Mouse (Mus musculus): ENCODE data around the gene Olfr279. TPM values are rescaled to one million over a fixed set of nuclear protein-coding genes. Genes with fewer than 3 reads are reported as not detected.
A peak's percentile ranks its signal among the peaks of the same experiment; 100 is the strongest.

Olfr279 gene
- total RNA-seq, 2 experiments from 2014 or later: not detected

DNA sequence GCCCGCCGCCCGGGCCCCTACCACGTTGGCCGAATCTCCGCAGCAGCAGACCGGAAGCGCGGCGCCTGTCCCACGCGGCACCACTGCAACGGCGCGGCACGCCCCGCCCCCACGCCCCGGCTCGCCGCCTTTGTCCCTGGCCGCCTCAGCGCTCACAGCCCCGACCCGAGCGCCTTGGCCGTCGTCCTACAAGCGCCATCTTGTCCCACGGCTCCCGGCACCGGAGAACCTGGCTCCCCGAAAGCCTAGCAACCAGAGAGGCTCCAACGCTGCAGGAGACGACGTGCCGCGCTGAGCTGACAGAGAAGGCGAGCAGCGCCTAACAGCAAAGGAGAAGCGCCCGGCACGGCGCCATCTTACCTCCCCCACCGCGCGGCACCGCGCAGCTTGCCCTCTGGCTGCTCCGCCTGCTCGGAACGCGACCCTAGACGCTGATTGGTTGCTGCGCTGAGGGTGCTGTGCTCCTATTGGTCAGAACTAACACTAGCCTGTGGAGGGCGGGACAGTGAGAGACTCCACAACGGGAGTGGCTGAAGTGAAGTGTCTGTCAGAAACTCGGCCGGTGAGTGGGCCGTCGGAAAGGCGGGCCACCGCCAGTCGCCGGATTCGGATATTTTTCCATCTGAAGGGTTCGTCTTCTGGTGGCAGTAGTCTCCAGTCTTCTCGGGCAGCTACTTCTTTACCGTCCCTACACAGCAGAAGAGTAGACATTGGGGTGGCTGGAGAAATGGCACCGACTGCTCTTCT is 41.9 kb downstream of the Olfr279 start, which contains the start of gene Kansl2:
TSS of gene Kansl2 (minus strand) at position 384 of the 747 bp plus-strand sequence.
- intact Hi-C loops (cut with DNase I): loop anchor here (5.0 kb wide), 1 partner anchor 33 kb away; no protein-coding TSS in a partner anchor
- no peak for TF ChIP-seq CTCF (IDR thresholded peaks at IDR 0.05)
- H3K4me3 ChIP-seq: peak within 1 kb of the TSS; percentile 91
- peak; percentile 97 to 98 for DNase-seq (ENCODE audit: extremely low spot score in 1 of 2, low spot score in 2 of 2)
- H3K27ac ChIP-seq: peak within 1 kb of the TSS; percentile 99

GRCm38 (mm10) chr15:98535921-98536320 is 43.7 kb downstream of the Olfr279 start:
- TF ChIP-seq CTCF (IDR thresholded peaks at IDR 0.05): no peak
- intact Hi-C loops (cut with DNase I): no loop called here
- DNase-seq (ENCODE audit: extremely low spot score in 1 of 2, low spot score in 2 of 2): no peak
- Histone ChIP-seq H3K4me3 (no peak overlapping the region), H3K27ac (no peak overlapping the region)

GRCm38 (mm10) chr15:98536828-98537510 is 44.8 kb downstream of the Olfr279 start:
- intact Hi-C loops (cut with DNase I): no loop called here
- TF ChIP-seq CTCF (IDR thresholded peaks at IDR 0.05): no peak
- no peak for DNase-seq (ENCODE audit: extremely low spot score in 1 of 2, low spot score in 2 of 2)
- Histone ChIP-seq H3K4me3 (no peak overlapping the region), H3K27ac (no peak overlapping the region)

DNA sequence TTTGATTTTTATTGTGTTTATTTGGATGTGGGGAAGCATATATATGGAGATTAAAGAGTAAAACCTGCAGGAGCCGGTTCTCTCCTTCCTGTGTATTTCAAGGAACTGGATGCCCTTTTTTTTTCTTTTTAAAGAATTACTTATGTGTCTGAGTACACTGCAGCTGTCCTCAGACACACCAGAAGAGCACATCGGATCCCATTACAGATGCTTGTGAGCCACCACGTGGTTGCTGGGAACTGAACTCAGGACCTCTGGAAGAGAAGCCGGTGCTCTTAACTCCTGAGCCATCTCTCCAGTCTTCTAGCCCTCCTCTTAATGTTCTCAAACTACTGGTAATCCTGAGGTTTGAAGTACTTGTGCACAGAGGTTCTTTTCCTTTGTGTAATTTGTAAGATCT is 45.7 kb downstream of the Olfr279 start:
- TF ChIP-seq CTCF (IDR thresholded peaks at IDR 0.05): no peak

GRCm38 (mm10) chr15:98541064-98541463 is 48.9 kb downstream of the Olfr279 start:
- Histone ChIP-seq H3K4me3 (no peak overlapping the region), H3K27ac (no peak overlapping the region)
- DNase-seq (ENCODE audit: extremely low spot score in 1 of 2, low spot score in 2 of 2): no peak
- TF ChIP-seq CTCF (IDR thresholded peaks at IDR 0.05): no peak
- intact Hi-C loops (cut with DNase I): no loop called here

More for the DNA sequence above, 45.7 kb downstream of the Olfr279 start:
- intact Hi-C loops (cut with DNase I): no loop called here
- H3K4me3 ChIP-seq: no peak overlapping the region
- no peak for DNase-seq (ENCODE audit: extremely low spot score in 1 of 2, low spot score in 2 of 2)
- H3K27ac ChIP-seq: no peak overlapping the region

GRCm38 (mm10) chr15:98543341-98543740 is 51.1 kb downstream of the Olfr279 start:
- no peak overlapping the region for H3K27ac ChIP-seq
- no peak for TF ChIP-seq CTCF (IDR thresholded peaks at IDR 0.05)
- no peak overlapping the region for H3K4me3 ChIP-seq
- DNase-seq (ENCODE audit: extremely low spot score in 1 of 2, low spot score in 2 of 2): no peak
- intact Hi-C loops (cut with DNase I): no loop called here

DNA sequence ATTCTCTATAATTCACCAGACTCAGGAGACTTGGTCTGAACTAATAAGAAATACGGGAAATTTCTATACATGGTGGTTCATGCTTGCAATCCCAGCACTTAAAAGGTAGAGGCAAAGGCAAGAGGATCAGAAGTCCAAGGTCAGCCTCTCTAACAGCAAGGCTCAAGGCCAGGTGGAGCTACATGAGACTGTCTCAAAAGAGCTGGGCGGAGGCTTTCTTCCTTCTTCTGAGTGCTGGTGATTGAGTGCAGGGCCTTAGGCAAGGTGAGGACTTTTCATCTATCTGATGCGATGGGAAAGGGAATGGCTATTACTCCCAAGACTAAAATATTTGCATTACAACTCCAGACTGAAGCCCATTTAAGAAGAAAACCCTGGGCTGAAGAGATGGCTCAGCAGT is 52.9 kb downstream of the Olfr279 start:
- Histone ChIP-seq H3K27ac (no peak overlapping the region), H3K4me3 (no peak overlapping the region)
- no peak for DNase-seq (ENCODE audit: extremely low spot score in 1 of 2, low spot score in 2 of 2)
- intact Hi-C loops (cut with DNase I): no loop called here
- TF ChIP-seq CTCF (IDR thresholded peaks at IDR 0.05): no peak

- TF ChIP-seq CTCF (IDR thresholded peaks at IDR 0.05): no peak
- no peak for DNase-seq (ENCODE audit: extremely low spot score in 1 of 2, low spot score in 2 of 2)
- Histone ChIP-seq H3K27ac (no peak overlapping the region), H3K4me3 (no peak overlapping the region)
- intact Hi-C loops (cut with DNase I): no loop called here
These were observed 54.6 kb downstream of the Olfr279 start for GRCm38 (mm10) chr15:98546843-98547242.

Small RNA genes lying within 50 kb of the gene (microRNA-seq; reads per million reads assigned to microRNA genes)
- gene Mir1291: 4.3 to 10.2 reads per million in 2 experiments

Other genes starting within 250 kb of the Olfr279 start
- not detected for gene H1fnt, start 235.1 kb upstream of the Olfr279 start, total RNA-seq (2021)
- 1 to 10 TPM; 6.6 to 8.0 TPM for gene Zfp641, start 196.2 kb upstream of the Olfr279 start, total RNA-seq (2021)
- not detected for gene Olfr285, start 175.0 kb upstream of the Olfr279 start, total RNA-seq (2021)
- not detected for gene Olfr284, start 151.4 kb upstream of the Olfr279 start, total RNA-seq (2021)
- not detected for gene Olfr283, start 111.5 kb upstream of the Olfr279 start, total RNA-seq (2021)
- gene Olfr282, start 61.2 kb upstream of the Olfr279 start, total RNA-seq (2021): not detected
- not detected for gene Olfr281, start 39.8 kb upstream of the Olfr279 start, total RNA-seq (2021)
- not detected for gene OR5BS1P, start 22.5 kb upstream of the Olfr279 start, total RNA-seq (2021)
- gene Lalba, start 9.7 kb upstream of the Olfr279 start, total RNA-seq (2021): not detected
- gene Kansl2, start 41.9 kb downstream of the Olfr279 start, total RNA-seq (2021): 10 to 100 TPM; 55.1 to 56.7 TPM
- 10 to 100 TPM; 40.3 to 45.8 TPM for gene Ccnt1, start 78.5 kb downstream of the Olfr279 start, total RNA-seq (2021)
- gene 4930415O20Rik, start 78.6 kb downstream of the Olfr279 start, total RNA-seq (2021): not detected
- gene Adcy6, start 117.7 kb downstream of the Olfr279 start, total RNA-seq (2021): 10 to 100 TPM; 52.7 to 57.4 TPM
- gene Cacnb3, start 138.4 kb downstream of the Olfr279 start, total RNA-seq (2021): 100 to 1,000 TPM; 271 to 291 TPM
- 10 to 100 TPM; 84.4 to 90.2 TPM for gene Ddx23, start 170.5 kb downstream of the Olfr279 start, total RNA-seq (2021)
- gene Rnd1, start 185.1 kb downstream of the Olfr279 start, total RNA-seq (2021): 10 to 100 TPM; 27.4 to 27.7 TPM
- gene Ccdc65, start 215.8 kb downstream of the Olfr279 start, total RNA-seq (2021): 10 to 100 TPM; 11.2 TPM
- gene Fkbp11, start 235.8 kb downstream of the Olfr279 start, total RNA-seq (2021): 1 to 10 TPM; 1.9 TPM

Data from left cerebral cortex, adult 2 months (tissue).